Mouse (Mus musculus): ENCODE measurements around the gene Mef2b. TPM values are rescaled to one million over a fixed set of nuclear protein-coding genes. Genes with fewer than 3 reads are reported as not detected.

Mef2b gene
- polyA plus RNA-seq, 1 experiment from 2014 or later, result not detected

DNA sequence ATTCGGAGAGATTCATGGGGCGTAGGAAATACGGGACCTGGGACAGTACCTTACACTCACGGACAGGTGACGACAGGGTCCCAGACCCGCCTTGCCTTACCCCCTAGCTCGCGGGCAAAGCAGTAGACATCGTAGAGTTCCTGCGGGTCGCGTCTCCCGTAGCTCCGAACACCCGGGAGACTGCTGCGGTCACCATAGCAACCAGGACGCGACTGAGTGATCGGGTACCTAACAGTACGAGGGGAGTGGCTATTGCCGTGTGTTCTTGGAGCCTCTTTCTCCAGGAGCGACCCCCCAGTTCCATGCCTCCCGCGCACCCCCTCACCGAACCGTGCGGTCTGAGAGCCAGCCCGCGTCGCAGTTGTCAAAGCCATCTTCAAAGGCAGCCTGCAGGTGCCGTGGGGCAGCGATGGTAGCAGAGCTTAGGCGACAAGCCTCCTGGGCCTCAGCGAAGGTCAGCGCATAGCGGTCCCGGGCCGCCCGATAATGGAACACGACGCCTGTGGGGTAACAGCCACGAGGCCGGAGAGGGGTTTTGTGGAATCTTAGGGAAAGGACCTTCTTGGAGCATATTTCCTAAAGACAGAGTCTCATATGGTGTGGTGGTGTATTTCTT lies 27.0 kb upstream of the Mef2b start:
- peaks cover 60% of the 10 kb centered on the region for H3K27me3 ChIP-seq (ENCODE audit: control insufficient read depth, insufficient read depth, low read depth, low read length)
- WGBS (ENCODE audit: insufficient replicate concordance), result 9% methylated on average over 43 of the region's 43 CpGs
- ATAC-seq (ENCODE audit: low read depth), result no peak
- H3K9ac ChIP-seq (ENCODE audit: low read depth, low read length), result no peak overlapping the region
- H3K4me2 ChIP-seq (ENCODE audit: low read depth, low read length), result no peak overlapping the region
- H3K4me3 ChIP-seq (ENCODE audit: low read depth, low read length), result no peak overlapping the region
- H3K4me1 ChIP-seq (ENCODE audit: control insufficient read depth, low read depth, low read length), result no peaks in the 10 kb centered on the region
- H3K36me3 ChIP-seq (ENCODE audit: control insufficient read depth, insufficient read depth), result no peaks in the 10 kb centered on the region
- H3K9me3 ChIP-seq (replicated peaks; ENCODE audit: control insufficient read depth, low read length), result no peaks in the 10 kb centered on the region
- H3K27ac ChIP-seq (ENCODE audit: low read length), result no peak overlapping the region

GRCm38 (mm10) chr8:70114488-70114887 lies 25.0 kb upstream of the Mef2b start:
- no peak overlapping the region for H3K27ac ChIP-seq (ENCODE audit: low read length)
- H3K9ac ChIP-seq (ENCODE audit: low read depth, low read length), result no peak overlapping the region
- H3K27me3 ChIP-seq (ENCODE audit: control insufficient read depth, insufficient read depth, low read depth, low read length), result peaks cover 80% of the 10 kb centered on the region
- H3K4me2 ChIP-seq (ENCODE audit: low read depth, low read length), result no peak overlapping the region
- H3K4me3 ChIP-seq (ENCODE audit: low read depth, low read length), result no peak overlapping the region
- WGBS (ENCODE audit: insufficient replicate concordance), result 15% methylated on average over 6 of the region's 6 CpGs
- no peaks in the 10 kb centered on the region for H3K36me3 ChIP-seq (ENCODE audit: control insufficient read depth, insufficient read depth)
- H3K4me1 ChIP-seq (ENCODE audit: control insufficient read depth, low read depth, low read length), result no peaks in the 10 kb centered on the region
- no peak for ATAC-seq (ENCODE audit: low read depth)
- no peaks in the 10 kb centered on the region for H3K9me3 ChIP-seq (replicated peaks; ENCODE audit: control insufficient read depth, low read length)

- Histone ChIP-seq H3K9ac (ENCODE audit: low read depth, low read length) (no peak overlapping the region), H3K4me1 (ENCODE audit: control insufficient read depth, low read depth, low read length) (no peaks in the 10 kb centered on the region), H3K4me3 (ENCODE audit: low read depth, low read length) (no peak overlapping the region), H3K36me3 (ENCODE audit: control insufficient read depth, insufficient read depth) (no peaks in the 10 kb centered on the region), H3K4me2 (ENCODE audit: low read depth, low read length) (no peak overlapping the region), H3K9me3 (replicated peaks; ENCODE audit: control insufficient read depth, low read length) (no peaks in the 10 kb centered on the region), H3K27me3 (ENCODE audit: control insufficient read depth, insufficient read depth, low read depth, low read length) (peaks cover 84% of the 10 kb centered on the region), H3K27ac (ENCODE audit: low read length) (no peak overlapping the region)
- ATAC-seq (ENCODE audit: low read depth), result no peak
- WGBS (ENCODE audit: insufficient replicate concordance), result 54% methylated on average over 13 of the region's 13 CpGs
These were observed 24.6 kb upstream of the Mef2b start for GRCm38 (mm10) chr8:70114892-70115291.

GRCm38 (mm10) chr8:70117611-70118010 lies 21.9 kb upstream of the Mef2b start:
- 6% methylated on average over 9 of the region's 9 CpGs for WGBS (ENCODE audit: insufficient replicate concordance)
- Histone ChIP-seq H3K9me3 (replicated peaks; ENCODE audit: control insufficient read depth, low read length) (no peaks in the 10 kb centered on the region), H3K36me3 (ENCODE audit: control insufficient read depth, insufficient read depth) (no peaks in the 10 kb centered on the region), H3K4me1 (ENCODE audit: control insufficient read depth, low read depth, low read length) (no peaks in the 10 kb centered on the region), H3K9ac (ENCODE audit: low read depth, low read length) (no peak overlapping the region), H3K27me3 (ENCODE audit: control insufficient read depth, insufficient read depth, low read depth, low read length) (peaks cover 84% of the 10 kb centered on the region), H3K4me2 (ENCODE audit: low read depth, low read length) (no peak overlapping the region), H3K4me3 (ENCODE audit: low read depth, low read length) (no peak overlapping the region), H3K27ac (ENCODE audit: low read length) (no peak overlapping the region)
- no peak for ATAC-seq (ENCODE audit: low read depth)

DNA sequence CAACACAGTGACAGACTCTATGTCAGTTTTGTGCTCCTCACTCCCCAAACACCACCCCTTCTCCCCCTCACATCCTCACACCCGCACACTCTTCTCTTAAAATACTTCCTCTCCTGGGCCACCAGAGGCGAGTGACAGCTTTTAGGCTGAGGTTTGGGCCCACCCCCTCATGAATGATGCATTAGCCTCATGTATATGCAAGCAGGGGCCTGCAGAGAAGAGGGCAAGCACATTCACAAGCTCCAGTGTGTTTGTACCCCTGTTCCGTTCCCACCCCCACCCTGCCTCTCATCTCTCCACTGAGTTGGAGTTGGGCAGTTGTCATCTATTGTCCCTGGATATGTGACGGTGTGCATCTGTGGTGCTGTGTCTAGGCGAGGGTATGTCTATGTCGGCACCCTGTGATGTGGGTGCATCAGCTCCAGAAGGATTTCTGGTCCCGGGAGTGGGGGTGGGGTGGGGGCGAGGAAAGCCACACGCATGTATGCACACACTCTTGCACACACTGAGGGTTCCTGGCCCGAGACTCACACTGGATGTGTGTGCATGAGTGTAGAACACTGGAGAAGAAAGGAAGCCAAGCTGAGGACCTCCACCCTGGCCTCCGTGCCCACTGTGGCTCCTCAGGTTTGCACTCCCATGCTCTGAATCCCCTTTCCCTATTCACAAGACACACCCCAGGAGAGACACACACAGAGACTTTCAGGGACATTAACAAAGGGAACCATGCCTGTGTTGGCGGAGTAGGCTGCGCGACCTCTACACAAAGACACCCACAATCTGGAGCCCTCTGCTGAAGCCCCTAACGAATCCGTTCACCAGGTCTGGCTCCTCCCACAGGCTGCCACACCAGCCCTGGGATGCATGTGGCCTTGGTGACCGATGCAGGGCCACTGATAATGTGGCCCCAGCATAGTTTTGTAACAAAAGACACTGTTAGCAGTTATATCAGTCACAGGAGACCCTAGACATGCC lies 20.5 kb upstream of the Mef2b start:
- Histone ChIP-seq H3K4me1 (ENCODE audit: control insufficient read depth, low read depth, low read length) (no peaks in the 10 kb centered on the region), H3K9ac (ENCODE audit: low read depth, low read length) (no peak overlapping the region), H3K4me3 (ENCODE audit: low read depth, low read length) (no peak overlapping the region), H3K36me3 (ENCODE audit: control insufficient read depth, insufficient read depth) (no peaks in the 10 kb centered on the region), H3K27me3 (ENCODE audit: control insufficient read depth, insufficient read depth, low read depth, low read length) (peaks cover 77% of the 10 kb centered on the region), H3K4me2 (ENCODE audit: low read depth, low read length) (no peak overlapping the region), H3K27ac (ENCODE audit: low read length) (no peak overlapping the region), H3K9me3 (replicated peaks; ENCODE audit: control insufficient read depth, low read length) (no peaks in the 10 kb centered on the region)
- WGBS (ENCODE audit: insufficient replicate concordance), result 10% methylated on average over 17 of the region's 17 CpGs
- ATAC-seq (ENCODE audit: low read depth), result no peak

DNA sequence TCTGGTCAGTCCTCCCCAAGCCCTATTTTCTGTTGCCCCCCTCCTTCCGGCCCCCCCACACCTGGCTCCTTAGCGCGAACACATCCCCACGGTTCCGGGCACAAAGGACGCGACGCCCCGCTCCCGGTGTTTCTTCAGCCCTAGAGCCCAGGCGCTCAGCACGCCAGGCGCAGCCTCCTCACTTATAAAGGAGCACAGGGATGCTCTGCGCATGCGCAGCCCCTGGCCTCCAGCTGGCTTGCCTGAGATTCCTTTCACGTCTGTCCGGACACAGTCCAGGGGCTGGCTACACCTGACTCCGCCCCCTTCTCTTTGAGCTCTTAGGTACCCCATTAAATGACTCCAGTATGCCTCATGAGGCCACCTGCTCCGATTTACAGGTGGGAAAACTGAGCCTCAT lies 18.8 kb upstream of the Mef2b start, which contains the start of gene Ncan:
Gene Ncan (minus strand): TSS at position 207 of the 400 bp plus-strand sequence.
- WGBS (ENCODE audit: insufficient replicate concordance), result 2% methylated on average over 19 of the region's 19 CpGs
- Histone ChIP-seq H3K4me2 (ENCODE audit: low read depth, low read length) (no peak within 1 kb of the TSS), H3K4me1 (ENCODE audit: control insufficient read depth, low read depth, low read length) (no peaks in the 10 kb centered on the region), H3K9ac (ENCODE audit: low read depth, low read length) (no peak within 1 kb of the TSS), H3K27ac (ENCODE audit: low read length) (no peak within 1 kb of the TSS), H3K4me3 (ENCODE audit: low read depth, low read length) (no peak within 1 kb of the TSS), H3K27me3 (ENCODE audit: control insufficient read depth, insufficient read depth, low read depth, low read length) (peaks cover 67% of the 10 kb centered on the region), H3K9me3 (replicated peaks; ENCODE audit: control insufficient read depth, low read length) (no peaks in the 10 kb centered on the region), H3K36me3 (ENCODE audit: control insufficient read depth, insufficient read depth) (no peaks in the 10 kb centered on the region)
- ATAC-seq (ENCODE audit: low read depth), result no peak

DNA sequence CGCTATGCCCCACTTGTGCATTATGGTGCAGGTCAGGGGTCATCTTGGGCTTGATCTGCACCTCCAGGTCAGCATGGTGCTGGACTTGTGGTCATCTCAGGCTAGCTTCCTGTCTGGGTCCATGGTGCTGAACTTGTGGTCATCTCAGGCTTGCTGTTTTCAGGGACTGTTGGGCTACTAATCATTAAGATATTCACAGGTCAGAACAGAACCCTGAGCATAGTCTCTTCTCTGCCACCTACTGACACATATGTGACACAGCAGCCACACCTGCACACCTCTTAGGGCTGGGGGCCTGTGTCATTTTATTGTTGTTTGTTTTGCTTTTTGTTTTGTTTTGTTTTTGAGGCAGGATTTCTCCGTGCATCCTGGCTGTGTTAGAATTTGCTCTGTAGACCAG lies 16.6 kb upstream of the Mef2b start:
- Histone ChIP-seq H3K36me3 (ENCODE audit: control insufficient read depth, insufficient read depth) (no peaks in the 10 kb centered on the region), H3K27ac (ENCODE audit: low read length) (no peak overlapping the region), H3K4me2 (ENCODE audit: low read depth, low read length) (no peak overlapping the region), H3K9me3 (replicated peaks; ENCODE audit: control insufficient read depth, low read length) (no peaks in the 10 kb centered on the region), H3K4me1 (ENCODE audit: control insufficient read depth, low read depth, low read length) (no peaks in the 10 kb centered on the region), H3K4me3 (ENCODE audit: low read depth, low read length) (no peak overlapping the region), H3K9ac (ENCODE audit: low read depth, low read length) (no peak overlapping the region), H3K27me3 (ENCODE audit: control insufficient read depth, insufficient read depth, low read depth, low read length) (peaks cover 53% of the 10 kb centered on the region)
- no peak for ATAC-seq (ENCODE audit: low read depth)
- 45% methylated on average over 2 of the region's 2 CpGs for WGBS (ENCODE audit: insufficient replicate concordance)

GRCm38 (mm10) chr8:70124992-70125391 lies 14.5 kb upstream of the Mef2b start:
- WGBS (ENCODE audit: insufficient replicate concordance), result 51% methylated on average over 8 of the region's 8 CpGs
- Histone ChIP-seq H3K27ac (ENCODE audit: low read length) (no peak overlapping the region), H3K36me3 (ENCODE audit: control insufficient read depth, insufficient read depth) (no peaks in the 10 kb centered on the region), H3K4me3 (ENCODE audit: low read depth, low read length) (no peak overlapping the region), H3K9ac (ENCODE audit: low read depth, low read length) (no peak overlapping the region), H3K4me2 (ENCODE audit: low read depth, low read length) (no peak overlapping the region), H3K27me3 (ENCODE audit: control insufficient read depth, insufficient read depth, low read depth, low read length) (peaks cover 31% of the 10 kb centered on the region), H3K9me3 (replicated peaks; ENCODE audit: control insufficient read depth, low read length) (no peaks in the 10 kb centered on the region), H3K4me1 (ENCODE audit: control insufficient read depth, low read depth, low read length) (no peaks in the 10 kb centered on the region; the same call in 1 of the 2 replicates)
- no peak for ATAC-seq (ENCODE audit: low read depth)

DNA sequence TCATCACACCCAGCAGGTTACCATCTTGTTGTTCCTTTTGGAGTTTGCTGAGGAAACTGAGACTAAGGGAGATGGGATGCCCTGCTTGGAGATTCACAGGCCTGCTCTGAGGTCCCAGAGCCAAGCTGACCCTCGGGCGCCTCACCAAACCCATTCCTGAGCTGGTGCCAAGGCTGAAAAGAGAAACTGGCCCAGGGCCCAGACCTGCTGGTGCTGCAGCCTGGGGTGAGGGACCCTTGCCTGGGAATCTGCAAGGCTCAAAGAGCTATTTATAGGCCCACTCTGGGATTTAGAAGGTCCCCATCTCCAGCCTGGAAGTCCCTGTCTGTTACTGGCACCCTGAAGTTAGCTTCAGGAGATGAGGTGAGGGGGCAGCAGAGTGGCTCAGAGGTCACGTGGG lies 11.1 kb upstream of the Mef2b start:
- ATAC-seq (ENCODE audit: low read depth), result no peak
- no peak overlapping the region for H3K9ac ChIP-seq (ENCODE audit: low read depth, low read length)
- H3K4me1 ChIP-seq (ENCODE audit: control insufficient read depth, low read depth, low read length), result peaks cover 18% of the 10 kb centered on the region
- H3K27me3 ChIP-seq (ENCODE audit: control insufficient read depth, insufficient read depth, low read depth, low read length), result peaks cover 5% of the 10 kb centered on the region; the same call in 1 of the 2 replicates
- H3K9me3 ChIP-seq (replicated peaks; ENCODE audit: control insufficient read depth, low read length), result no peaks in the 10 kb centered on the region
- no peak overlapping the region for H3K27ac ChIP-seq (ENCODE audit: low read length)
- H3K4me2 ChIP-seq (ENCODE audit: low read depth, low read length), result no peak overlapping the region
- H3K4me3 ChIP-seq (ENCODE audit: low read depth, low read length), result no peak overlapping the region
- WGBS (ENCODE audit: insufficient replicate concordance), result 53% methylated on average over 3 of the region's 3 CpGs
- H3K36me3 ChIP-seq (ENCODE audit: control insufficient read depth, insufficient read depth), result 0 out of 2 replicates have a peak, but pooled peaks cover 4% of the 10 kb centered on the region
